Mouse (Mus musculus) ES-E14 (cell line): Measurements from ENCODE around the gene Smpd1.

Experiments used
- CHD2 ChIP-seq: IDR thresholded peaks from 2 replicates; pipeline ENCODE4 v1.6.1; 2014; ENCODE audit warnings: mild to moderate bottlenecking, low read depth, low read length, inconsistent platforms
- HCFC1 ChIP-seq: IDR thresholded peaks from 2 replicates; pipeline ENCODE4 v1.6.1; 2012; ENCODE audit warnings: low read length, inconsistent platforms, borderline replicate concordance; ENCODE audit not compliant: insufficient read depth
- ZC3H11A ChIP-seq: IDR thresholded peaks from 2 replicates; pipeline ENCODE4 v1.6.1; 2012; ENCODE audit warnings: low read depth, mild to moderate bottlenecking, inconsistent platforms, low read length, borderline replicate concordance

- TF ChIP-seq HCFC1, result no peak
- no peak for TF ChIP-seq CHD2
- TF ChIP-seq ZC3H11A, result no peak
Measured at GRCm38 (mm10) chr7:105570756-105571155, 16.6 kb downstream of the Smpd1 start.
